18 mouse cellular contexts compared by ENCODE assay signal in genomic region chr14:45321622-45322021, GRCm38 (mm10). TPM values are rescaled to one million over a fixed set of nuclear protein-coding genes. Genes with fewer than 3 reads are reported as not detected.
DNase-seq lines count a peak whose midpoint lies in the region; ATAC-seq lines count a peak whose summit lies in the region.
"Had no signal": no experiment of that assay in that cellular context is flagged by ENCODE, and none has a peak within 500 bp of the region (broad histone marks: within the 10 kb centered on the region; RNA-seq: fewer than 3 reads in every experiment).

No protein-coding gene starts in this region.

- H3K36me3 ChIP-seq in intestine, embryonic 15.5 days = no peaks in the 10 kb centered on the region
- H3K36me3 ChIP-seq: hindbrain, embryonic 12.5 days had no signal

- no peaks in the 10 kb centered on the region for H3K27me3 ChIP-seq in intestine, embryonic 15.5 days (replicated peaks)
- H3K27me3 ChIP-seq: hindbrain, embryonic 12.5 days had no signal

- H3K4me1 ChIP-seq in intestine, embryonic 15.5 days (replicated peaks) = no peaks in the 10 kb centered on the region

- H3K27ac ChIP-seq in intestine, embryonic 15.5 days = peak overlapping the region; percentile 27; the same call in 1 of the 2 replicates
- H3K27ac ChIP-seq: forebrain, embryonic 13.5 days; hindbrain, embryonic 12.5 days had no signal

- peak; percentile 19 for DNase-seq in heart, adult 11 months
- no peak for DNase-seq in heart, postnatal 4 days
- DNase-seq in MEL-GATA-1-ER (ENCODE audit: extremely low read depth, low read depth) = peak; percentile 84
- no peak for DNase-seq in right cerebral cortex, postnatal 10 days (ENCODE audit: low spot score in 2 of 2)
- no peak for DNase-seq in spleen, adult 18-20 months
- DNase-seq in cerebellum, postnatal 4 days (ENCODE audit: low spot score in 2 of 2) = no peak
- DNase-seq: adrenal gland, postnatal 36 days; cerebellum, adult 2 months; kidney, adult 11 months; kidney, postnatal 25 days; layer of hippocampus, postnatal 36 days; midbrain, embryonic 14.5 days; right cerebral cortex, postnatal 25 days; thymus, postnatal 14 days had no signal

- WGBS in intestine, embryonic 15.5 days = 55% methylated on average over 5 of the region's 5 CpGs

- no peaks in the 10 kb centered on the region for H3K9me3 ChIP-seq in intestine, embryonic 15.5 days
- H3K9me3 ChIP-seq: forebrain, embryonic 13.5 days; hindbrain, embryonic 12.5 days had no signal

- ATAC-seq in intestine, embryonic 15.5 days = no peak
- ATAC-seq in megakaryocyte progenitor cell, adult 5-6 weeks (replicated peaks; ENCODE audit: poor library complexity) = peak; percentile 15; the same call in 1 of the 2 replicates
- ATAC-seq: forebrain, embryonic 13.5 days had no signal

- H3K4me3 ChIP-seq in intestine, embryonic 15.5 days (replicated peaks) = no peak overlapping the region
- H3K4me3 ChIP-seq: forebrain, embryonic 13.5 days; hindbrain, embryonic 12.5 days had no signal

- no peak overlapping the region for H3K4me2 ChIP-seq in intestine, embryonic 15.5 days (replicated peaks)
- H3K4me2 ChIP-seq: forebrain, embryonic 13.5 days; hindbrain, embryonic 12.5 days had no signal

- H3K9ac ChIP-seq in intestine, embryonic 15.5 days = no peak overlapping the region
- H3K9ac ChIP-seq: forebrain, embryonic 13.5 days; hindbrain, embryonic 12.5 days had no signal

RNA-seq across cellular contexts. Expression of gene Ero1l, which starts 3.1 kb away (rescaled TPM):
- total RNA-seq in heart, postnatal 4 days (2021) = 10 to 100 TPM; 25.7 to 25.8 TPM
- 56.1 and 73.9 TPM in 2 replicates for polyA plus RNA-seq in intestine, embryonic 15.5 days (2015; fragmentation: Nextera tagmentation; extraction: Ambion mirVana)
- 137 and 148 TPM in 2 replicates for total RNA-seq in megakaryocyte progenitor cell, adult 5-6 weeks (2015)
- total RNA-seq in megakaryocyte progenitor cell, adult 5-6 weeks (2017) = 72.8 and 86.0 TPM in 2 replicates

RNA-seq across cellular contexts. Expression of gene Psmc6, which starts 8.0 kb away (rescaled TPM):
- total RNA-seq in heart, postnatal 4 days (2021) = 100 to 1,000 TPM; 117 to 118 TPM
- polyA plus RNA-seq in intestine, embryonic 15.5 days (2015; fragmentation: Nextera tagmentation; extraction: Ambion mirVana) = 129 and 148 TPM in 2 replicates
- total RNA-seq in megakaryocyte progenitor cell, adult 5-6 weeks (2015) = 158 and 168 TPM in 2 replicates
- total RNA-seq in megakaryocyte progenitor cell, adult 5-6 weeks (2017) = 186 and 238 TPM in 2 replicates

RNA-seq across cellular contexts. Expression of gene Styx, which starts 29.3 kb away (rescaled TPM):
- total RNA-seq in heart, postnatal 4 days (2021) = 10 to 100 TPM; 45.4 to 57.1 TPM
- polyA plus RNA-seq in intestine, embryonic 15.5 days (2015; fragmentation: Nextera tagmentation; extraction: Ambion mirVana) = 52.6 and 56.9 TPM in 2 replicates
- 44.6 and 51.5 TPM in 2 replicates for total RNA-seq in megakaryocyte progenitor cell, adult 5-6 weeks (2015)
- total RNA-seq in megakaryocyte progenitor cell, adult 5-6 weeks (2017) = 18.7 and 19.7 TPM in 2 replicates

Comparison
In these comparisons a context has a peak if more than half of its experiments do, and no peak if none do; other contexts are left out.
1. DNase-seq: peak in heart, adult 11 months (single experiment) and MEL-GATA-1-ER (single experiment); none in heart, postnatal 4 days (single experiment), right cerebral cortex, postnatal 10 days (0 of 2), spleen, adult 18-20 months (0 of 2) and cerebellum, postnatal 4 days (0 of 2).